Mouse (Mus musculus): ENCODE measurements around the gene Ankrd55.

Gene Ankrd55

GRCm38 (mm10) chr13:112345542-112345941, 57.3 kb downstream of the Ankrd55 start:
- no peak for DNase-seq

GRCm38 (mm10) chr13:112346031-112346430, 57.8 kb downstream of the Ankrd55 start:
- peak; percentile 45 to 50 for DNase-seq

GRCm38 (mm10) chr13:112346659-112347142, 58.5 kb downstream of the Ankrd55 start:
- DNase-seq = no peak

GRCm38 (mm10) chr13:112348250-112348649, 60.0 kb downstream of the Ankrd55 start:
- peak in 1 of 2 experiments; percentile 27 for DNase-seq

GRCm38 (mm10) chr13:112348896-112349484, 60.7 kb downstream of the Ankrd55 start:
- no peak for DNase-seq

- no peak for DNase-seq
Measured at GRCm38 (mm10) chr13:112349500-112349899, 61.2 kb downstream of the Ankrd55 start.

GRCm38 (mm10) chr13:112351943-112352342, 63.7 kb downstream of the Ankrd55 start:
- DNase-seq = no peak

- DNase-seq = peak in 1 of 2 experiments; percentile 51
Measured at GRCm38 (mm10) chr13:112354109-112354867, 66.0 kb downstream of the Ankrd55 start.

- DNase-seq = no peak
Measured at GRCm38 (mm10) chr13:112354958-112355357, 66.7 kb downstream of the Ankrd55 start.

GRCm38 (mm10) chr13:112355794-112356486, 67.7 kb downstream of the Ankrd55 start:
- DNase-seq = no peak

GRCm38 (mm10) chr13:112361575-112361974, 73.3 kb downstream of the Ankrd55 start:
- no peak for DNase-seq

GRCm38 (mm10) chr13:112363218-112363617, 75.0 kb downstream of the Ankrd55 start:
- no peak for DNase-seq

- no peak for DNase-seq
Measured at GRCm38 (mm10) chr13:112363746-112364145, 75.5 kb downstream of the Ankrd55 start.

- DNase-seq = no peak
Measured at GRCm38 (mm10) chr13:112364698-112365097, 76.4 kb downstream of the Ankrd55 start.

GRCm38 (mm10) chr13:112365303-112365702, 77.1 kb downstream of the Ankrd55 start:
- no peak for DNase-seq

GRCm38 (mm10) chr13:112365762-112366161, 77.5 kb downstream of the Ankrd55 start:
- DNase-seq = peak; percentile 20 to 22

- no peak for DNase-seq
Measured at GRCm38 (mm10) chr13:112366321-112367029, 78.2 kb downstream of the Ankrd55 start.

- DNase-seq = no peak
Measured at GRCm38 (mm10) chr13:112371729-112372128, 83.5 kb downstream of the Ankrd55 start.

GRCm38 (mm10) chr13:112375766-112376165, 87.5 kb downstream of the Ankrd55 start:
- DNase-seq = peak; percentile 86 to 89

GRCm38 (mm10) chr13:112378782-112379305, 90.6 kb downstream of the Ankrd55 start:
- DNase-seq = no peak

GRCm38 (mm10) chr13:112381476-112381875, 93.2 kb downstream of the Ankrd55 start:
- no peak for DNase-seq

- no peak for DNase-seq
Measured at GRCm38 (mm10) chr13:112382457-112382856, 94.2 kb downstream of the Ankrd55 start.

GRCm38 (mm10) chr13:112382956-112383355, 94.7 kb downstream of the Ankrd55 start:
- no peak for DNase-seq
